8 mouse cellular contexts compared by ENCODE assay signal in genomic region chr2:165782324-165782723, GRCm38 (mm10).
DNase-seq lines count a peak whose midpoint lies in the region; ATAC-seq and TF ChIP-seq lines count a peak whose summit lies in the region.

No protein-coding gene starts in this region.

- H3K79me2 ChIP-seq in liver, adult 2 months (ENCODE audit: control insufficient read depth, insufficient read depth, low read length) = no peaks in the 10 kb centered on the region
- H3K79me2 ChIP-seq in myocyte (ENCODE audit: control insufficient read depth, insufficient read depth) = no peaks in the 10 kb centered on the region

- no peak overlapping the region for H3K4me2 ChIP-seq in kidney, postnatal 0 days (ENCODE audit: low read length)
- no peak overlapping the region for H3K4me2 ChIP-seq in myocyte (ENCODE audit: low read depth)

- H3K9ac ChIP-seq in kidney, postnatal 0 days (ENCODE audit: low read depth, low read length) = no peak overlapping the region
- no peak overlapping the region for H3K9ac ChIP-seq in liver, adult 2 months (ENCODE audit: low read depth, low read length)

- peak; percentile 66 for DNase-seq in 416B (ENCODE audit: low read depth)
- peak; percentile 27 for DNase-seq in adrenal gland, adult 8-10 months
- DNase-seq in embryo, embryonic 9.5 days (ENCODE audit: extremely low spot score) = peak; percentile 80
- DNase-seq in heart, adult 9 months (ENCODE audit: low spot score in 2 of 2) = peak; percentile 62 to 71
- DNase-seq in kidney, postnatal 0 days (ENCODE audit: low spot score) = peak; percentile 79
- peak; percentile 13 for DNase-seq in liver, adult 2 months (ENCODE audit: extremely low read depth, low read depth, low spot score)
- DNase-seq in spleen, postnatal 14 days (ENCODE audit: low spot score in 2 of 2) = peak; percentile 50 to 71

- peak; percentile 98 for TF ChIP-seq CTCF in kidney, postnatal 0 days (IDR thresholded peaks at IDR 0.05; ENCODE audit: low read depth)
- peak; percentile 98 for TF ChIP-seq CTCF in liver, adult 2 months (IDR thresholded peaks at IDR 0.05; ENCODE audit: low read depth, low read length)

- WGBS in kidney, postnatal 0 days = 29% methylated on average over 5 of the region's 5 CpGs
- 42% methylated on average over 5 of the region's 5 CpGs for WGBS in liver, adult 2 months

- no peaks in the 10 kb centered on the region; the same call in 1 of the 2 replicates for H3K4me1 ChIP-seq in kidney, postnatal 0 days (replicated peaks; ENCODE audit: insufficient read depth, low read length)
- no peaks in the 10 kb centered on the region for H3K4me1 ChIP-seq in liver, adult 2 months (ENCODE audit: control insufficient read depth, insufficient read depth, low read length)

- ATAC-seq in kidney, postnatal 0 days (replicated peaks; ENCODE audit: low FRiP score, low read depth) = peak; percentile 21; the same call in 1 of the 2 replicates

- no peak overlapping the region for H3ac ChIP-seq in myocyte (ENCODE audit: control insufficient read depth, insufficient read length)

- no peak for TF ChIP-seq POLR2A in liver, adult 2 months (IDR thresholded peaks at IDR 0.05; ENCODE audit: extremely low read depth, insufficient read depth, low read length)
- TF ChIP-seq POLR2A in myocyte (IDR thresholded peaks at IDR 0.05; ENCODE audit: insufficient read length, low read depth) = no peak

- H3K36me3 ChIP-seq in kidney, postnatal 0 days (ENCODE audit: insufficient read depth, low read length) = peaks cover 32% of the 10 kb centered on the region
- peaks cover 9% of the 10 kb centered on the region for H3K36me3 ChIP-seq in liver, adult 2 months (ENCODE audit: control insufficient read depth, insufficient read depth, low read length)
- peaks cover 22% of the 10 kb centered on the region for H3K36me3 ChIP-seq in myocyte (ENCODE audit: control insufficient read depth, insufficient read depth)

- H3K27me3 ChIP-seq in kidney, postnatal 0 days (ENCODE audit: insufficient read depth, low read length) = no peaks in the 10 kb centered on the region
- H3K27me3 ChIP-seq in liver, adult 2 months (ENCODE audit: control insufficient read depth, insufficient read depth, low read length) = no peaks in the 10 kb centered on the region
- H3K27me3 ChIP-seq in myocyte (ENCODE audit: control insufficient read depth, insufficient read depth, insufficient read length) = no peaks in the 10 kb centered on the region

- no peak overlapping the region for H3K4me3 ChIP-seq in kidney, postnatal 0 days (replicated peaks; ENCODE audit: low read depth, low read length)
- H3K4me3 ChIP-seq in liver, adult 2 months (ENCODE audit: insufficient read depth, low read depth, low read length) = no peak overlapping the region
- no peak overlapping the region for H3K4me3 ChIP-seq in myocyte

- no peak overlapping the region for H3K27ac ChIP-seq in kidney, postnatal 0 days
- no peak overlapping the region for H3K27ac ChIP-seq in liver, adult 2 months (replicated peaks; ENCODE audit: insufficient read depth, low read depth, low read length)

- H3K9me3 ChIP-seq in kidney, postnatal 0 days (replicated peaks; ENCODE audit: low read length) = no peaks in the 10 kb centered on the region

TF ChIP-seq in myocyte, 11 proteins besides CTCF, POLR2A, EP300 and RAD21:
- TF ChIP-seq MAX (IDR thresholded peaks at IDR 0.05; ENCODE audit: low read depth) = no peak
- peak; percentile 18 for TF ChIP-seq POLR2AphosphoS2 (IDR thresholded peaks at IDR 0.05; ENCODE audit: insufficient read length, low read depth)
TF ChIP-seq in myocyte: peak in this region for 1.

Comparison
In these comparisons a context has a peak if more than half of its experiments do, and no peak if none do; other contexts are left out.
1. DNase-seq: peak in every context shown above with its lines; median percentile 80 in embryo, embryonic 9.5 days; 79 in kidney, postnatal 0 days; 66 in heart, adult 9 months; 66 in 416B; 60 in spleen, postnatal 14 days; 27 in adrenal gland, adult 8-10 months; 13 in liver, adult 2 months.